Mouse (Mus musculus): ENCODE results near the gene Mrpl28. TPM values are rescaled to one million over a fixed set of nuclear protein-coding genes. Genes with fewer than 3 reads are reported as not detected.

The Mrpl28 gene
- 100 to 1,000 TPM; 131 to 154 TPM for total RNA-seq (2021)
- 131 and 156 TPM in 2 replicates for polyA plus RNA-seq (2012; rRNA removed)
- long read RNA-seq, transcript Mrpl28-203 (5 exons, 1,002 nt), result minor isoform, 5 of 180 reads
- long read RNA-seq, transcript Mrpl28-201 (5 exons, 1,068 nt), result major isoform, 159 of 180 reads
- long read RNA-seq, partial matches to known transcripts, result 0 of 180 reads
- long read RNA-seq, other reads (novel, unspliced or antisense), result 14 of 180 reads

- under 1% methylated on average over 32 of the region's 32 CpGs for WGBS
- Histone ChIP-seq H3K9ac (ENCODE audit: low read depth, low read length) (peak within 1 kb of the TSS; percentile 85), H3K27me3 (ENCODE audit: control insufficient read depth, insufficient read depth, low read length) (no peaks in the 10 kb centered on the region), H3K79me2 (replicated peaks; ENCODE audit: control insufficient read depth, insufficient read depth, low read length) (no peaks in the 10 kb centered on the region), H3K27ac (peak within 1 kb of the TSS; percentile 76), H3K4me3 (peak within 1 kb of the TSS; percentile 99), H3K4me1 (ENCODE audit: control insufficient read depth, insufficient read depth, low read length) (peaks cover 7% of the 10 kb centered on the region), H3K36me3 (ENCODE audit: control insufficient read depth, insufficient read depth, low read length) (no peaks in the 10 kb centered on the region)
- TF ChIP-seq POLR2A (IDR thresholded peaks at IDR 0.05; ENCODE audit: insufficient read depth, low read depth, low read length), result peak; percentile 99
- TF ChIP-seq EP300 (IDR thresholded peaks at IDR 0.05; ENCODE audit: insufficient read depth, low read depth, low read length), result 0 out of 2 replicates have a peak, but pooled peaks have one; percentile 10
- no peak for TF ChIP-seq CTCF (IDR thresholded peaks at IDR 0.05)
- intact Hi-C loops (cut with DNase I), result loop anchor here (2.0 to 5.0 kb wide), 2 partner anchors 16 to 119 kb away; partner anchors contain the start of genes Axin1 and Fam234a
- peak; percentile 90 to 91 for DNase-seq
These were observed at the start of gene Mrpl28 for GRCm38 (mm10) chr17:26123267-26123684. Gene Mrpl28, plus strand, starts transcription at chr17:26123500.

GRCm38 (mm10) chr17:26075246-26075645, 48.1 kb upstream of the Mrpl28 start:
- intact Hi-C loops (cut with DNase I), result no loop called here
- Histone ChIP-seq H3K9ac (ENCODE audit: low read depth, low read length) (no peak overlapping the region), H3K36me3 (ENCODE audit: control insufficient read depth, insufficient read depth, low read length) (no peaks in the 10 kb centered on the region), H3K27ac (no peak overlapping the region), H3K4me3 (no peak overlapping the region), H3K27me3 (ENCODE audit: control insufficient read depth, insufficient read depth, low read length) (no peaks in the 10 kb centered on the region), H3K79me2 (replicated peaks; ENCODE audit: control insufficient read depth, insufficient read depth, low read length) (no peaks in the 10 kb centered on the region), H3K4me1 (ENCODE audit: control insufficient read depth, insufficient read depth, low read length) (no peaks in the 10 kb centered on the region)
- DNase-seq, result no peak
- TF ChIP-seq POLR2A (IDR thresholded peaks at IDR 0.05; ENCODE audit: insufficient read depth, low read depth, low read length), result no peak
- TF ChIP-seq CTCF (IDR thresholded peaks at IDR 0.05), result no peak
- no peak for TF ChIP-seq EP300 (IDR thresholded peaks at IDR 0.05; ENCODE audit: insufficient read depth, low read depth, low read length)
- 59% methylated on average over 3 of the region's 3 CpGs for WGBS

GRCm38 (mm10) chr17:26078851-26079250, 44.4 kb upstream of the Mrpl28 start:
- H3K4me3 ChIP-seq, result no peak overlapping the region
- H3K36me3 ChIP-seq (ENCODE audit: control insufficient read depth, insufficient read depth, low read length), result no peaks in the 10 kb centered on the region
- WGBS, result 71% methylated on average over 2 of the region's 2 CpGs
- no peak overlapping the region for H3K27ac ChIP-seq
- H3K27me3 ChIP-seq (ENCODE audit: control insufficient read depth, insufficient read depth, low read length), result no peaks in the 10 kb centered on the region
- no peaks in the 10 kb centered on the region for H3K79me2 ChIP-seq (replicated peaks; ENCODE audit: control insufficient read depth, insufficient read depth, low read length)
- intact Hi-C loops (cut with DNase I), result no loop called here
- H3K4me1 ChIP-seq (ENCODE audit: control insufficient read depth, insufficient read depth, low read length), result no peaks in the 10 kb centered on the region
- no peak overlapping the region for H3K9ac ChIP-seq (ENCODE audit: low read depth, low read length)
- TF ChIP-seq EP300 (IDR thresholded peaks at IDR 0.05; ENCODE audit: insufficient read depth, low read depth, low read length) (no peak), CTCF (IDR thresholded peaks at IDR 0.05) (no peak), POLR2A (IDR thresholded peaks at IDR 0.05; ENCODE audit: insufficient read depth, low read depth, low read length) (no peak)
- DNase-seq, result no peak

- H3K9ac ChIP-seq (ENCODE audit: low read depth, low read length), result no peak overlapping the region
- DNase-seq, result no peak
- WGBS, result 34% methylated on average over 2 of the region's 2 CpGs
- no peaks in the 10 kb centered on the region for H3K36me3 ChIP-seq (ENCODE audit: control insufficient read depth, insufficient read depth, low read length)
- H3K27ac ChIP-seq, result no peak overlapping the region
- H3K27me3 ChIP-seq (ENCODE audit: control insufficient read depth, insufficient read depth, low read length), result no peaks in the 10 kb centered on the region
- TF ChIP-seq CTCF (IDR thresholded peaks at IDR 0.05) (no peak), EP300 (IDR thresholded peaks at IDR 0.05; ENCODE audit: insufficient read depth, low read depth, low read length) (no peak), POLR2A (IDR thresholded peaks at IDR 0.05; ENCODE audit: insufficient read depth, low read depth, low read length) (no peak)
- H3K4me1 ChIP-seq (ENCODE audit: control insufficient read depth, insufficient read depth, low read length), result no peaks in the 10 kb centered on the region
- no peak overlapping the region for H3K4me3 ChIP-seq
- no peaks in the 10 kb centered on the region for H3K79me2 ChIP-seq (replicated peaks; ENCODE audit: control insufficient read depth, insufficient read depth, low read length)
- intact Hi-C loops (cut with DNase I), result no loop called here
These were observed 42.4 kb upstream of the Mrpl28 start for GRCm38 (mm10) chr17:26080867-26081266.

- WGBS, result 88% methylated on average over 9 of the region's 9 CpGs
- intact Hi-C loops (cut with DNase I), result no loop called here
- H3K9ac ChIP-seq (ENCODE audit: low read depth, low read length), result no peak overlapping the region
These were observed 36.2 kb upstream of the Mrpl28 start for GRCm38 (mm10) chr17:26087059-26087564.

More at GRCm38 (mm10) chr17:26087059-26087564, 36.2 kb upstream of the Mrpl28 start:
- Histone ChIP-seq H3K27me3 (ENCODE audit: control insufficient read depth, insufficient read depth, low read length) (no peaks in the 10 kb centered on the region), H3K4me3 (no peak overlapping the region), H3K79me2 (replicated peaks; ENCODE audit: control insufficient read depth, insufficient read depth, low read length) (no peaks in the 10 kb centered on the region), H3K36me3 (ENCODE audit: control insufficient read depth, insufficient read depth, low read length) (no peaks in the 10 kb centered on the region), H3K4me1 (ENCODE audit: control insufficient read depth, insufficient read depth, low read length) (no peaks in the 10 kb centered on the region), H3K27ac (no peak overlapping the region)
- DNase-seq, result no peak
- TF ChIP-seq EP300 (IDR thresholded peaks at IDR 0.05; ENCODE audit: insufficient read depth, low read depth, low read length) (no peak), POLR2A (IDR thresholded peaks at IDR 0.05; ENCODE audit: insufficient read depth, low read depth, low read length) (no peak), CTCF (IDR thresholded peaks at IDR 0.05) (no peak)
